Mouse (Mus musculus) hindbrain, embryonic 15.5 days (tissue): ENCODE measurements around the gene Tulp4. TPM values are rescaled to one million over a fixed set of nuclear protein-coding genes. Genes with fewer than 3 reads are reported as not detected.

Experiments
- ATAC-seq: fragments of 200-750 bp; cut with Nextera tagmentation; 2 replicates; pipeline ENCODE4 v1.8.0; 2017; ENCODE audit warnings: low read depth, moderate number of reproducible peaks, moderate TSS enrichment; ENCODE audit not compliant: low FRiP score
- H3K27ac ChIP-seq: fragments of 300-500 bp; sonication (generic); replicated peaks from 2 replicates; pipeline ENCODE4 v1.5.1; 2015; ENCODE audit warnings: mild to moderate bottlenecking, inconsistent platforms
- H3K27me3 ChIP-seq: fragments of 300-500 bp; sonication (generic); 2 replicates; pipeline ENCODE4 v1.6.1; 2015; ENCODE audit warnings: control low read depth, inconsistent platforms
- H3K36me3 ChIP-seq: fragments of 300-500 bp; sonication (generic); 2 replicates; pipeline ENCODE4 v1.6.1; 2015; ENCODE audit warnings: control low read depth, inconsistent platforms
- H3K4me1 ChIP-seq: fragments of 300-500 bp; sonication (generic); replicated peaks from 2 replicates; pipeline ENCODE4 v1.6.1; 2015; ENCODE audit warnings: control low read depth, inconsistent platforms
- H3K4me2 ChIP-seq: fragments of 300-500 bp; sonication (generic); 2 replicates; pipeline ENCODE4 v1.6.1; 2015; ENCODE audit warnings: moderate library complexity, mild to moderate bottlenecking, inconsistent platforms
- H3K4me3 ChIP-seq: fragments of 300-500 bp; sonication (generic); 2 replicates; pipeline ENCODE4 v1.5.1; 2015; ENCODE audit warnings: mild to moderate bottlenecking, inconsistent platforms
- H3K9ac ChIP-seq: fragments of 300-500 bp; sonication (generic); 2 replicates; pipeline ENCODE4 v1.6.1; 2015; ENCODE audit warnings: inconsistent platforms
- H3K9me3 ChIP-seq: fragments of 300-500 bp; sonication (generic); 2 replicates; pipeline ENCODE4 v1.6.1; 2016; ENCODE audit warnings: control low read depth, inconsistent platforms
- WGBS: fragments of 180-500 bp; shearing (Covaris S2); methylation state at CpG from one replicate; pipeline ENCODE4 v1.1.7; 2015; 5-methylcytosine and 5-hydroxymethylcytosine counted together
- polyA plus RNA-seq: library from polyadenylated mRNA; unstranded; fragments of >200 nt; fragmentation: Nextera tagmentation; extraction: Ambion mirVana; gene quantifications from 2 replicates; pipeline ENCODE4 v1.2.1, GENCODE M21; 2015

The Tulp4 gene
- polyA plus RNA-seq, 1 experiment from 2014 or later: 120 TPM

GRCm38 (mm10) chr17:6102287-6102686, 4.0 kb upstream of the Tulp4 start:
- no peaks in the 10 kb centered on the region for H3K9me3 ChIP-seq
- H3K4me1 ChIP-seq: 0 out of 2 replicates have a peak, but pooled peaks cover 3% of the 10 kb centered on the region
- no peaks in the 10 kb centered on the region for H3K36me3 ChIP-seq
- whole genome bisulfite sequencing: 92% methylated on average over 3 of the region's 3 CpGs
- H3K27ac ChIP-seq: no peak overlapping the region
- ATAC-seq: no peak
- H3K4me3 ChIP-seq: no peak overlapping the region
- no peak overlapping the region for H3K9ac ChIP-seq
- no peak overlapping the region for H3K4me2 ChIP-seq
- no peaks in the 10 kb centered on the region for H3K27me3 ChIP-seq

GRCm38 (mm10) chr17:6103566-6103965, 2.7 kb upstream of the Tulp4 start:
- Histone ChIP-seq H3K36me3 (no peaks in the 10 kb centered on the region), H3K9ac (no peak overlapping the region), H3K4me1 (peaks cover 11% of the 10 kb centered on the region), H3K27ac (no peak overlapping the region), H3K9me3 (no peaks in the 10 kb centered on the region), H3K27me3 (no peaks in the 10 kb centered on the region), H3K4me3 (no peak overlapping the region), H3K4me2 (no peak overlapping the region)
- ATAC-seq: no peak
- WGBS: 85% methylated on average over 6 of the region's 6 CpGs

GRCm38 (mm10) chr17:6107015-6107601, 871 bp downstream of the Tulp4 start:
- Histone ChIP-seq H3K9me3 (no peaks in the 10 kb centered on the region), H3K9ac (peak overlapping the region; percentile 95), H3K4me3 (peak overlapping the region; percentile 64), H3K4me2 (peak overlapping the region; percentile 77), H3K27me3 (no peaks in the 10 kb centered on the region), H3K4me1 (peaks cover 38% of the 10 kb centered on the region), H3K36me3 (peaks cover 4% of the 10 kb centered on the region; the same call in 1 of the 2 replicates), H3K27ac (peak overlapping the region; percentile 99)
- peak; percentile 57 for ATAC-seq
- WGBS: under 1% methylated on average over 40 of the region's 50 CpGs

- peak overlapping the region; percentile 99; the same call in 1 of the 2 replicates for H3K27ac ChIP-seq
- peak overlapping the region; percentile 64 for H3K4me3 ChIP-seq
- peaks cover 4% of the 10 kb centered on the region; the same call in 1 of the 2 replicates for H3K36me3 ChIP-seq
- WGBS: 32% methylated on average over 7 of the region's 7 CpGs
- no peaks in the 10 kb centered on the region for H3K27me3 ChIP-seq
- peak overlapping the region; percentile 95 for H3K9ac ChIP-seq
- no peak for ATAC-seq
- H3K4me2 ChIP-seq: peak overlapping the region; percentile 77
- peaks cover 38% of the 10 kb centered on the region for H3K4me1 ChIP-seq
- no peaks in the 10 kb centered on the region for H3K9me3 ChIP-seq
Measured at GRCm38 (mm10) chr17:6108175-6108574, 1.9 kb downstream of the Tulp4 start.

- no peak for ATAC-seq
- no peak overlapping the region for H3K4me3 ChIP-seq
- H3K9ac ChIP-seq: no peak overlapping the region
- H3K9me3 ChIP-seq: no peaks in the 10 kb centered on the region
- peaks cover 34% of the 10 kb centered on the region for H3K4me1 ChIP-seq
- peaks cover 10% of the 10 kb centered on the region for H3K36me3 ChIP-seq
- no peak overlapping the region for H3K27ac ChIP-seq
- H3K4me2 ChIP-seq: no peak overlapping the region
- WGBS: 85% methylated on average over 3 of the region's 3 CpGs
- H3K27me3 ChIP-seq: no peaks in the 10 kb centered on the region
Measured at GRCm38 (mm10) chr17:6110956-6111355, 4.7 kb downstream of the Tulp4 start.

GRCm38 (mm10) chr17:6113653-6114052, 7.4 kb downstream of the Tulp4 start:
- ATAC-seq: no peak
- no peaks in the 10 kb centered on the region for H3K27me3 ChIP-seq
- no peak overlapping the region for H3K27ac ChIP-seq
- H3K4me2 ChIP-seq: no peak overlapping the region
- H3K9me3 ChIP-seq: no peaks in the 10 kb centered on the region
- WGBS: 88% methylated on average over 6 of the region's 6 CpGs
- H3K4me3 ChIP-seq: no peak overlapping the region
- peaks cover 35% of the 10 kb centered on the region for H3K4me1 ChIP-seq
- no peak overlapping the region for H3K9ac ChIP-seq
- peaks cover 12% of the 10 kb centered on the region for H3K36me3 ChIP-seq

- no peak overlapping the region for H3K9ac ChIP-seq
- no peak overlapping the region for H3K27ac ChIP-seq
- ATAC-seq: no peak
- H3K36me3 ChIP-seq: peaks cover 8% of the 10 kb centered on the region; the same call in 1 of the 2 replicates
- H3K9me3 ChIP-seq: no peaks in the 10 kb centered on the region
- H3K4me2 ChIP-seq: no peak overlapping the region
- no peak overlapping the region for H3K4me3 ChIP-seq
- H3K4me1 ChIP-seq: peaks cover 30% of the 10 kb centered on the region
- no peaks in the 10 kb centered on the region for H3K27me3 ChIP-seq
- WGBS: 98% methylated on average over 9 of the region's 9 CpGs
Measured at GRCm38 (mm10) chr17:6115085-6115484, 8.8 kb downstream of the Tulp4 start.

- no peak overlapping the region for H3K9ac ChIP-seq
- 57% methylated on average over 4 of the region's 4 CpGs for whole genome bisulfite sequencing
Measured at GRCm38 (mm10) chr17:6117148-6117725, 11.0 kb downstream of the Tulp4 start.

GRCm38 (mm10) chr17:6117917-6118316, 11.7 kb downstream of the Tulp4 start:
- Histone ChIP-seq H3K4me3 (no peak overlapping the region), H3K9ac (no peak overlapping the region), H3K4me1 (peaks cover 17% of the 10 kb centered on the region), H3K27ac (no peak overlapping the region), H3K36me3 (peaks cover 19% of the 10 kb centered on the region), H3K27me3 (no peaks in the 10 kb centered on the region), H3K4me2 (no peak overlapping the region), H3K9me3 (no peaks in the 10 kb centered on the region)
- no peak for ATAC-seq
- 85% methylated on average over 3 of the region's 3 CpGs for WGBS

More at GRCm38 (mm10) chr17:6117148-6117725, 11.0 kb downstream of the Tulp4 start:
- H3K9me3 ChIP-seq: no peaks in the 10 kb centered on the region
- H3K27me3 ChIP-seq: no peaks in the 10 kb centered on the region
- H3K36me3 ChIP-seq: peaks cover 12% of the 10 kb centered on the region
- H3K4me2 ChIP-seq: no peak overlapping the region
- no peak overlapping the region for H3K27ac ChIP-seq
- peaks cover 17% of the 10 kb centered on the region for H3K4me1 ChIP-seq
- no peak overlapping the region for H3K4me3 ChIP-seq
- ATAC-seq: no peak

GRCm38 (mm10) chr17:6118861-6119260, 12.6 kb downstream of the Tulp4 start:
- Histone ChIP-seq H3K9me3 (no peaks in the 10 kb centered on the region), H3K27ac (no peak overlapping the region), H3K4me1 (peaks cover 17% of the 10 kb centered on the region), H3K36me3 (peaks cover 19% of the 10 kb centered on the region), H3K27me3 (no peaks in the 10 kb centered on the region), H3K4me3 (no peak overlapping the region), H3K9ac (no peak overlapping the region), H3K4me2 (no peak overlapping the region)
- ATAC-seq: no peak
- 83% methylated on average over 4 of the region's 4 CpGs for WGBS

GRCm38 (mm10) chr17:6123776-6124175, 17.5 kb downstream of the Tulp4 start:
- H3K27ac ChIP-seq: no peak overlapping the region
- WGBS: 90% methylated on average over 4 of the region's 4 CpGs
- no peak overlapping the region for H3K4me3 ChIP-seq
- H3K36me3 ChIP-seq: peaks cover 15% of the 10 kb centered on the region
- no peak overlapping the region for H3K4me2 ChIP-seq
- peaks cover 7% of the 10 kb centered on the region; the same call in 1 of the 2 replicates for H3K4me1 ChIP-seq
- no peaks in the 10 kb centered on the region for H3K9me3 ChIP-seq
- ATAC-seq: no peak
- no peak overlapping the region for H3K9ac ChIP-seq
- no peaks in the 10 kb centered on the region for H3K27me3 ChIP-seq

GRCm38 (mm10) chr17:6125441-6125840, 19.2 kb downstream of the Tulp4 start:
- Histone ChIP-seq H3K9ac (no peak overlapping the region), H3K36me3 (peaks cover 15% of the 10 kb centered on the region), H3K27ac (no peak overlapping the region), H3K27me3 (no peaks in the 10 kb centered on the region), H3K9me3 (no peaks in the 10 kb centered on the region), H3K4me1 (0 out of 2 replicates have a peak, but pooled peaks cover 7% of the 10 kb centered on the region), H3K4me2 (no peak overlapping the region), H3K4me3 (no peak overlapping the region)
- WGBS: 91% methylated on average over 3 of the region's 3 CpGs
- ATAC-seq: no peak
